Mouse (Mus musculus): ENCODE data around the gene Zgrf1. TPM values are rescaled to one million over a fixed set of nuclear protein-coding genes. Genes with fewer than 3 reads are reported as not detected.
A peak's percentile ranks its signal among the peaks of the same experiment; 100 is the strongest.

Zgrf1 gene
- polyA plus RNA-seq, 1 experiment from 2014 or later: 13.9 TPM

DNA sequence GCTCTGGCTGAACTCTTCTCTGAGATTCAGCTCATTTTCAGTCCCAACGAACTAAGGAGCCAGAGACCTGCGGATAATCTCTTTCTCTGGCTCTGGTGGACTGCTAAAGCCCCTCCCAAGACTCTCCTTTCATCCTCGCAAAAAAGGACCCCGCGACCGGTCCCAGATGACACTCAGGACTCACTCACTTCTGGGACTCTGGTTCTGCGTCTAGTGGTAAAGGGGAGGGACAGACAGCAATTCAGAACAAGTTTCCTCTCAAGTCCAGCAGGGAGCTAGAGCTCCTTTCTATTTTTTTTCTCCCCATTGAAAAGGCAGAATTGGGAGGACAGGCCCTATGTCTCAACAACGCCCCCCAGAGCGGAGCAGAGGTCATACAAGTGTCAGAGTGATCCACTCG is 78.3 kb downstream of the Zgrf1 start:
- ATAC-seq (replicated peaks; ENCODE audit: low FRiP score) (no peak), DNase-seq (ENCODE audit: low spot score) (no peak)
- WGBS: 0% methylated on average over 10 of the region's 10 CpGs

DNA sequence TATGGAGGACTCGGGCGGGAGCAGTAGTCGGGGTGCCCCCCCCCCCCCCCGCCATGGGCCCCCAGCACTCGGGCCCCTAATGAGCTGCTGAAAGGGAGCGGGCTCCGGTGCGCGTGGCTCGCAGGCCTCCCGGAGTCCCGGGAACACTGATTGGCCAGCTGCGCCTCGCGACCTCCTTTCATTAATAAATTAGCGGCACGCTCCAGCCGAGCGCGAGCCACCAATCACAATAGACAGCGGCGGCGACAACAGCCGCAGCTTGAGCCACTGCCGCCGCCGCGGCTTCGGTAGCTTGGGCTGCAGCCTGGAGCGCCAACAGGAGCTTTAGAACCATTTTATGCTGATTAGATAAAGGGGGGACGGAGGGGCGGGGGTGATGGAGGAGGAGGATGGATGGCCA is 79.2 kb downstream of the Zgrf1 start:
- 1% methylated on average over 31 of the region's 32 CpGs for WGBS
- Histone ChIP-seq H3K4me3 (ENCODE audit: low read depth, low read length) (peak overlapping the region; percentile 42), H3K9me3 (ENCODE audit: control insufficient read depth, low read length) (no peaks in the 10 kb centered on the region), H3K4me2 (peak overlapping the region; percentile 55), H3K27ac (ENCODE audit: low read depth, low read length) (no peak overlapping the region), H3K9ac (ENCODE audit: low read depth, low read length) (no peak overlapping the region), H3K4me1 (replicated peaks; ENCODE audit: control insufficient read depth, insufficient read depth, low read length) (peaks cover 16% of the 10 kb centered on the region), H3K27me3 (replicated peaks; ENCODE audit: control insufficient read depth, insufficient read depth, low read length) (peaks cover 94% of the 10 kb centered on the region), H3K36me3 (ENCODE audit: control insufficient read depth, insufficient read depth, low read length) (no peaks in the 10 kb centered on the region)
- ATAC-seq (replicated peaks; ENCODE audit: low FRiP score) (peak; percentile 14; the same call in 1 of the 2 replicates), DNase-seq (ENCODE audit: low spot score) (peak; percentile 47)

More for the DNA sequence above, 78.3 kb downstream of the Zgrf1 start:
- no peak overlapping the region for H3K27ac ChIP-seq (ENCODE audit: low read depth, low read length)
- H3K4me3 ChIP-seq (ENCODE audit: low read depth, low read length): no peak overlapping the region
- no peaks in the 10 kb centered on the region for H3K9me3 ChIP-seq (ENCODE audit: control insufficient read depth, low read length)
- no peaks in the 10 kb centered on the region for H3K36me3 ChIP-seq (ENCODE audit: control insufficient read depth, insufficient read depth, low read length)
- peaks cover 94% of the 10 kb centered on the region for H3K27me3 ChIP-seq (replicated peaks; ENCODE audit: control insufficient read depth, insufficient read depth, low read length)
- peaks cover 16% of the 10 kb centered on the region for H3K4me1 ChIP-seq (replicated peaks; ENCODE audit: control insufficient read depth, insufficient read depth, low read length)
- H3K9ac ChIP-seq (ENCODE audit: low read depth, low read length): no peak overlapping the region
- H3K4me2 ChIP-seq: no peak overlapping the region

DNA sequence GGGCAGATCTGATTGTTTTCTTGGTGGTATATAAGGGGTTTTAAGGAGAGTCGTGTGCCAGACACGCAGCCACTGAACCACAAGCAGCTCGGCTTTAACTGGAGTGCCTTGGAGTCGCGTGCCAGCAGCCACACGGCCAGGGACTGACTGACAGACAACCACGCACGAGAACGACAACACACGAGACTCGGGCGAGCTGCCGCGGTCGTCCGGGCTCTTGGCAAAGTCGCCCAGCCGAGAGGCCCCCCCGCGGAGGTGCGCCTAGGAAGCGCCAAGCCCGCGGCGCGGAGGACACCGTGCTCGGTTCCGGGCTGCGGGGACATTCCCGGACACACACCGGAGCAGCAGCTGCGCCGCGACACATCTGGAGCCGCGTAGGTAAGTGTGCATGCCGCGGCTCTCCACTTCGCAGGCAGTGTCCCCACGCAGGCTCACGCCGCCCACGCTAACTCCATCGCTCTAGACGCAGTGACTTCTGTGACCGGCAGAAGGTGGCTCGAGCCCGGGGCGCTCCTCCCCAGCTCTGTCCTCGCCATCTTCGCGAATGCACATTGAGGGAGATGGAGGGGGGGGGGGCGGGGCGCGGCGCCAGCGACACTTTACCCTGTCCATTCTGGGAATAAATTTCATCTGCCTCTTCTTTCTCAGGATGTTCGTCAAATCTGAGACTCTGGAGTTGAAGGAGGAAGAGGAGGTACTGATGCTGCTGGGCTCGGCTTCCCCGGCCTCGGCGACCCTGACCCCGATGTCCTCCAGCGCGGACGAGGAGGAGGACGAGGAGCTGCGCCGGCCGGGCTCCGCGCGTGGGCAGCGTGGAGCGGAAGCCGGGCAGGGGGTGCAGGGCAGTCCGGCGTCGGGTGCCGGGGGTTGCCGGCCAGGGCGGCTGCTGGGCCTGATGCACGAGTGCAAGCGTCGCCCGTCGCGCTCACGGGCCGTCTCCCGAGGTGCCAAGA is 80.1 kb downstream of the Zgrf1 start, which contains the start of gene Neurog2:
TSS of gene Neurog2 (plus strand) at position 56 of the 953 bp plus-strand sequence.
- no peak within 1 kb of the TSS for H3K9ac ChIP-seq (ENCODE audit: low read depth, low read length)
- H3K4me2 ChIP-seq: peak within 1 kb of the TSS; percentile 55
- ATAC-seq (replicated peaks; ENCODE audit: low FRiP score): peak; percentile 19; the same call in 1 of the 2 replicates

DNA sequence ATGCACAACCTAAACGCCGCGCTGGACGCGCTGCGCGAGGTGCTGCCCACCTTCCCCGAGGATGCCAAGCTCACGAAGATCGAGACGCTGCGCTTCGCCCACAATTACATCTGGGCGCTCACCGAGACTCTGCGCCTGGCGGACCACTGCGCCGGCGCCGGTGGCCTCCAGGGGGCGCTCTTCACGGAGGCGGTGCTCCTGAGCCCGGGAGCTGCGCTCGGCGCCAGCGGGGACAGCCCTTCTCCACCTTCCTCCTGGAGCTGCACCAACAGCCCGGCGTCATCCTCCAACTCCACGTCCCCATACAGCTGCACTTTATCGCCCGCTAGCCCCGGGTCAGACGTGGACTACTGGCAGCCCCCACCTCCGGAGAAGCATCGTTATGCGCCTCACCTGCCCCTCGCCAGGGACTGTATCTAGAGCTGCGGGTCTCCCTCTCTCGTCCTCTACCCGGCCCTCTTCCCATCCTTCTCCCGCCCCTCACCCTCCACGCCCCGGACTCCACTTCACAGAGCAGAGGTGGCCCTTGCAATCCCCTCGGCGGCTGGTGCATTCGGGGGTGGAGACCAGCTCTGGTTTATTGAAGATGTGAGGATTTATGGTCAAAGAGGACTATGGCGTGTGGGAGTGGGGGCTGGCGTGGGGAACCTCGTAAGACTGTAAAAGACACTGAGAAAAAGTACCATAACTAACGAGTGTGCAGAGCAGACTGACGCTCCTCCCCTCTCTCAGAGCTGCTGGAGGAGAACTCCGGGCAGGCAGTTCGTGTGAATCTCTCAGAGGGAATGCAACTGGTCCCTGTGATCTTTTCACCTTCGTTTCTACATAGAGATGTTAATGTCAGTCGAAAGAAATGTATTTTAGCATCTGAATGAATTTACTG is 81.1 kb downstream of the Zgrf1 start:
- Histone ChIP-seq H3K9ac (ENCODE audit: low read depth, low read length) (no peak overlapping the region), H3K27me3 (replicated peaks; ENCODE audit: control insufficient read depth, insufficient read depth, low read length) (peaks cover 96% of the 10 kb centered on the region), H3K27ac (ENCODE audit: low read depth, low read length) (no peak overlapping the region), H3K36me3 (ENCODE audit: control insufficient read depth, insufficient read depth, low read length) (no peaks in the 10 kb centered on the region), H3K4me3 (ENCODE audit: low read depth, low read length) (peak overlapping the region; percentile 42), H3K9me3 (ENCODE audit: control insufficient read depth, low read length) (no peaks in the 10 kb centered on the region), H3K4me1 (replicated peaks; ENCODE audit: control insufficient read depth, insufficient read depth, low read length) (peaks cover 16% of the 10 kb centered on the region), H3K4me2 (peak overlapping the region; percentile 55)
- 2% methylated on average over 58 of the region's 58 CpGs for WGBS
- peak; percentile 79 for ATAC-seq (replicated peaks; ENCODE audit: low FRiP score)
- peak; percentile 84 for DNase-seq (ENCODE audit: low spot score)

More for the DNA sequence above, 80.1 kb downstream of the Zgrf1 start, which contains the start of gene Neurog2:
- Histone ChIP-seq H3K27ac (ENCODE audit: low read depth, low read length) (no peak within 1 kb of the TSS), H3K27me3 (replicated peaks; ENCODE audit: control insufficient read depth, insufficient read depth, low read length) (peaks cover 94% of the 10 kb centered on the region), H3K4me3 (ENCODE audit: low read depth, low read length) (peak within 1 kb of the TSS; percentile 42), H3K9me3 (ENCODE audit: control insufficient read depth, low read length) (no peaks in the 10 kb centered on the region), H3K4me1 (replicated peaks; ENCODE audit: control insufficient read depth, insufficient read depth, low read length) (peaks cover 16% of the 10 kb centered on the region), H3K36me3 (ENCODE audit: control insufficient read depth, insufficient read depth, low read length) (no peaks in the 10 kb centered on the region)
- 2% methylated on average over 92 of the region's 92 CpGs for WGBS
- DNase-seq (ENCODE audit: low spot score): peak; percentile 61

DNA sequence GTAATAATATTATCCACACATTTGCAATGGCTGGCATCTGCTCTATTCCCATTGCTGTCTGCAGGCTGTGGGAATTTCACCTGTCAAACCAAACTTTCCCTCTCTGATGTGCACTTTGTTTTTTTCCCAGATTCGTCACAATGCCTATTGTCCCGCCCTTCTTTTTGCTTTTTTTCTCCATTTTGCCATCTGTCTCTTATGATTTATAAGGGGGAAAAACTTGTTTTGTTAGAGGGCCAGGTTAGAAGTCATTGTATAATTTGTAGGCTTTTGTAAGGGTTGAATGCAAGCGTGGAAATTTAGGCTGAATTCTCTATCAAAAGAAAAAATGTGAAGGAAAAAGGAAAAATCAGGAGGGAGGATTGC is 81.7 kb downstream of the Zgrf1 start:
- no peaks in the 10 kb centered on the region for H3K9me3 ChIP-seq (ENCODE audit: control insufficient read depth, low read length)
- H3K27me3 ChIP-seq (replicated peaks; ENCODE audit: control insufficient read depth, insufficient read depth, low read length): peaks cover 97% of the 10 kb centered on the region
- H3K36me3 ChIP-seq (ENCODE audit: control insufficient read depth, insufficient read depth, low read length): no peaks in the 10 kb centered on the region
- peaks cover 16% of the 10 kb centered on the region for H3K4me1 ChIP-seq (replicated peaks; ENCODE audit: control insufficient read depth, insufficient read depth, low read length)
- DNase-seq (ENCODE audit: low spot score) (no peak), ATAC-seq (replicated peaks; ENCODE audit: low FRiP score) (no peak)
- H3K4me3 ChIP-seq (ENCODE audit: low read depth, low read length): no peak overlapping the region
- no peak overlapping the region for H3K4me2 ChIP-seq
- WGBS: 4% methylated on average over 3 of the region's 3 CpGs
- H3K27ac ChIP-seq (ENCODE audit: low read depth, low read length): no peak overlapping the region
- H3K9ac ChIP-seq (ENCODE audit: low read depth, low read length): no peak overlapping the region

DNA sequence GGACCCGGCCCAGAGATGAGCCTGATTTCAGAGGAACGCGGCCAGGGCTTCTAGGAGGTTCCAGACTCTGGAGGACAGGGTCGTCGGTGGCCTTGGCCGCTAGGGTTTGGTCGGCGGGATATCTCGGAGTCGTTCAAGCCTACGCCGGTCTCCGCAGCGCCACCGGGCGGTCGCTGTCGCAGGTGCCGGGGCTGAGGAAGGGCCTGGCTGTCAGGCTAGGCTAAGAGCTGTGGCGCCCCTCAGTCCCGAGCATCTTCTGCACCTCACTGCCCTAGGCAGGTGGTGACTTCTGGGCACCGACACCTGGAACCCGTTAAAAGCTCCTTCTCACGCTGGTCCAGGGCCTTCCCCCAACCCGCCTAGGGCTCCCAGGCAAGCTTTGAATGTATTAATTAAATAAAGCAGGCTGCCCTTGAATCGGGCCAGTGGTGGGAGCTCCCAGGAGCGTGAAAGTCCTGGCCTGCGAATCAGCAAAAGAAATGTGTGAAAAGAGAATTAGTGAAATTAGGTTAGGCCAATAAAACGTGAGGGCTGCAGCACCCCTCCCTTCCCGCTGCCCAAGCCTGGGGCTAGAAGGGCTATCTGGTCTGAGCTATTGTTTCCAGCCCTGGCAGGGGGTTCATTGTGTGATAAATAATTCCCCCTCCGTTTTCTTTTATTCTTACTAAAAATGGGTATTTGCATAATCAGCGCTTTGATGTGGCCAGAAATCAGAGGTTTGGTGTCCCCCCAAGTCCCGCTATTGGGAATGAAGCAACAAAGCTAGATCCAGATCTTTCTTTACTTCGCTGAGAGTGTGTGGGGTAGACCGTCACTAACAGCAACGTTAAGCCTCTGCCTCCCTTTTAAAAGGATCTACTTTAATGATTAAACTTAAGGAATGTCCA is 86.8 kb downstream of the Zgrf1 start:
- ATAC-seq (replicated peaks; ENCODE audit: low FRiP score) (peak; percentile 53; the same call in 1 of the 2 replicates), DNase-seq (ENCODE audit: low spot score) (peak; percentile 75)
- Histone ChIP-seq H3K4me3 (ENCODE audit: low read depth, low read length) (no peak overlapping the region), H3K4me1 (replicated peaks; ENCODE audit: control insufficient read depth, insufficient read depth, low read length) (no peaks in the 10 kb centered on the region), H3K36me3 (ENCODE audit: control insufficient read depth, insufficient read depth, low read length) (no peaks in the 10 kb centered on the region), H3K9ac (ENCODE audit: low read depth, low read length) (no peak overlapping the region), H3K9me3 (ENCODE audit: control insufficient read depth, low read length) (no peaks in the 10 kb centered on the region), H3K27me3 (replicated peaks; ENCODE audit: control insufficient read depth, insufficient read depth, low read length) (peaks cover 90% of the 10 kb centered on the region), H3K27ac (ENCODE audit: low read depth, low read length) (no peak overlapping the region), H3K4me2 (no peak overlapping the region)
- WGBS: 3% methylated on average over 36 of the region's 36 CpGs

DNA sequence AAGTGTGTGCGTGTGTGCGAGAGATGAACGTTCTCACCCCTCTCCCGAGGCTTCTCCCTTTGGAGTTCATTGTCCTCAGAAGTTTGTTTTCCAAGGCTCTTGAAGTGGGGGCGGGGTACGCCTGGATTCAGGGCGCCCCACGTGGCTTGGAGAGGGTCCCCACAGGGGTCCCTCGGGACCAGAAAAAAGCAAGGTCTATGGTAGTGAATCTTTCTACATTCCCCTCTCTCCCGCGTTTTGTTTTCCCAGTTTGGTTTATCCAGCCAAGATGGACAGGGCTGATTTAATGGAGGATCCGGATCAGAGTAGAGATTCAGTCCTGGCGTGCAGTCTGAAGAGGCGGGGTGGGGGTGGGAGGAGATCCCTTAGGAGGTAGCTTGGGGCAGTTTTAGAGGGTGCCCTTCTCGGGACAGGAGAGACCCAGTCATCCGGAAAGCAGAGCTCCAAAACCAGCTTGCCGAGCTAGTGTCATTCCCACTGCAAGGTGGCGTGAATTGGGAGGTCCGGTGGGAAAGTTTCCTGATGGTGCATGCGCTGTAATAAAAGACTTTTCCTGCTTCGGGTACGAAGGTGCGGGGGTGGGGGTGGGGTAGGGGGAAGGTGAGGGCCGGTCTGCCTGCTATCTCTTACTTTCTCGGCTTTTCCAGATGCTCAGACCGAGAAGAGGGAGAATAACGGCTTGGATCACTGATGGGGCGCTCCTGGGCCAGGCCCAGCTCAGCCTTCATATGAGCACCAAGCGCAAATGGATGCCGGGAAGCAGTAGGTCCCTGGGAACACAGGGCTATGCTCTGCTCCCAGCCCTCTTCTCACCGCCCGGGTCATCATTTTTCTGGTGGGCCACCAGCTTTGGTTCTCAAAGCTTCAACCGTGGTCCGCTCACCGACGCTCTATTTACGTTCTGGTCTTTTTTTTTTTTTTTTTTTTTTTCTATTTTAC is 87.7 kb downstream of the Zgrf1 start:
- DNase-seq (ENCODE audit: low spot score) (no peak), ATAC-seq (replicated peaks; ENCODE audit: low FRiP score) (no peak)
- Histone ChIP-seq H3K4me3 (ENCODE audit: low read depth, low read length) (no peak overlapping the region), H3K9ac (ENCODE audit: low read depth, low read length) (no peak overlapping the region), H3K4me1 (replicated peaks; ENCODE audit: control insufficient read depth, insufficient read depth, low read length) (no peaks in the 10 kb centered on the region), H3K4me2 (no peak overlapping the region), H3K27me3 (replicated peaks; ENCODE audit: control insufficient read depth, insufficient read depth, low read length) (peaks cover 90% of the 10 kb centered on the region), H3K36me3 (ENCODE audit: control insufficient read depth, insufficient read depth, low read length) (no peaks in the 10 kb centered on the region), H3K9me3 (ENCODE audit: control insufficient read depth, low read length) (no peaks in the 10 kb centered on the region), H3K27ac (ENCODE audit: low read depth, low read length) (no peak overlapping the region)
- WGBS: 7% methylated on average over 37 of the region's 37 CpGs

Data from liver, embryonic 11.5 days (tissue).